Mouse (Mus musculus) MEL (cell line): ENCODE data around the gene Frg2f1. TPM values are rescaled to one million over a fixed set of nuclear protein-coding genes. Genes with fewer than 3 reads are reported as not detected.

ENCODE experiments used
- DNase-seq: peaks from one replicate; pipeline ENCODE4 v3.0.0; 2011; ENCODE audit warnings: low read depth, low spot score
- H3K27ac ChIP-seq: 2 replicates; pipeline ENCODE4 v1.5.1; 2012; ENCODE audit warnings: low read depth, mild to moderate bottlenecking, control low read depth, low read length, moderate library complexity; ENCODE audit not compliant: control insufficient read depth
- H3K27me3 ChIP-seq, 2 experiments: fragments of 150-350 bp in 1 of 2; sonication (generic) in 1 of 2; 2 replicates each; pipeline ENCODE4 v1.6.1; 2012; ENCODE audit warnings: low read length in 2 of 2, mild to moderate bottlenecking in 2 of 2, improper control_type of control experiment in 1 of 2, moderate library complexity in 1 of 2; ENCODE audit not compliant: insufficient read depth in 2 of 2, control insufficient read depth in 1 of 2
- H3K36me3 ChIP-seq, 2 experiments: 2 replicates each; pipeline ENCODE4 v1.6.1; 2012 to 2014; ENCODE audit warnings: low read length in 2 of 2, improper control_type of control experiment in 1 of 2, inconsistent platforms in 1 of 2, mild to moderate bottlenecking in 1 of 2; ENCODE audit not compliant: insufficient read depth in 2 of 2, control insufficient read depth in 1 of 2
- H3K4me1 ChIP-seq, 2 experiments: fragments of 150-350 bp in 1 of 2; sonication (generic) in 1 of 2; 2 replicates each; pipeline ENCODE4 v1.6.1; 2012; ENCODE audit warnings: low read length in 2 of 2, improper control_type of control experiment in 1 of 2, mild to moderate bottlenecking in 1 of 2; ENCODE audit not compliant: insufficient read depth in 2 of 2, control insufficient read depth in 1 of 2
- H3K4me3 ChIP-seq, 2 experiments: fragments of 150-350 bp in 1 of 2; sonication (generic) in 1 of 2; 2 replicates each; pipeline ENCODE4 v1.5.1; 2012; ENCODE audit warnings: low read depth in 2 of 2, low read length in 2 of 2, mild to moderate bottlenecking in 2 of 2, moderate library complexity in 2 of 2, control low read depth in 1 of 2, improper control_type of control experiment in 1 of 2; ENCODE audit not compliant: control insufficient read depth in 1 of 2, insufficient read depth in 1 of 2
- H3K79me2 ChIP-seq: 2 replicates; pipeline ENCODE4 v1.6.1; 2012; ENCODE audit warnings: mild to moderate bottlenecking, low read length, moderate library complexity; ENCODE audit not compliant: control insufficient read depth, poor library complexity, insufficient read depth
- H3K9ac ChIP-seq: 2 replicates; pipeline ENCODE4 v1.6.1; 2012; ENCODE audit warnings: low read depth, mild to moderate bottlenecking, control low read depth, low read length, moderate library complexity; ENCODE audit not compliant: control insufficient read depth, poor library complexity, severe bottlenecking
- H3K9me3 ChIP-seq: fragments of 150-350 bp; sonication (generic); replicated peaks from 2 replicates; pipeline ENCODE4 v1.6.1; 2012; ENCODE audit warnings: mild to moderate bottlenecking, low read length, improper control_type of control experiment, moderate library complexity; ENCODE audit not compliant: insufficient read depth
- CHD1 ChIP-seq: IDR thresholded peaks from 2 replicates; pipeline ENCODE4 v1.6.1; 2012; ENCODE audit warnings: low read depth, mild to moderate bottlenecking, inconsistent platforms, low read length, improper control_type of control experiment
- E2F4 ChIP-seq: IDR thresholded peaks from 2 replicates; pipeline ENCODE4 v1.6.1; 2011; ENCODE audit warnings: low read depth, low read length, improper control_type of control experiment, borderline replicate concordance
- ETS1 ChIP-seq: IDR thresholded peaks from 2 replicates; pipeline ENCODE4 v1.6.1; 2012; ENCODE audit warnings: low read depth, mild to moderate bottlenecking, inconsistent platforms, low read length, improper control_type of control experiment, moderate library complexity
- GABPA ChIP-seq: IDR thresholded peaks from 2 replicates; pipeline ENCODE4 v1.6.1; 2012; ENCODE audit warnings: low read depth, mild to moderate bottlenecking, inconsistent platforms, low read length, improper control_type of control experiment, moderate library complexity
- KAT2A ChIP-seq: conservative IDR thresholded peaks from 2 replicates; pipeline ENCODE4 v1.6.1; 2012; ENCODE audit warnings: low read depth, low read length, improper control_type of control experiment, inconsistent platforms
- MAFK ChIP-seq: IDR thresholded peaks from 2 replicates; pipeline ENCODE4 v1.6.1; 2011; ENCODE audit warnings: low read depth, mild to moderate bottlenecking, low read length, improper control_type of control experiment, borderline replicate concordance
- MAX ChIP-seq: IDR thresholded peaks from 2 replicates; pipeline ENCODE4 v1.6.1; 2011; ENCODE audit warnings: low read length, improper control_type of control experiment
- MXI1 ChIP-seq: IDR thresholded peaks from 2 replicates; pipeline ENCODE4 v1.6.1; 2011; ENCODE audit warnings: mild to moderate bottlenecking, low read depth, low read length, improper control_type of control experiment
- NRF1 ChIP-seq: IDR thresholded peaks from 2 replicates; pipeline ENCODE4 v1.6.1; 2014; ENCODE audit warnings: low read depth, mild to moderate bottlenecking, inconsistent platforms, low read length, improper control_type of control experiment, moderate library complexity; ENCODE audit not compliant: poor library complexity, insufficient read depth, severe bottlenecking
- POLR2AphosphoS2 ChIP-seq: IDR thresholded peaks from 2 replicates; pipeline ENCODE4 v1.6.1; 2011; ENCODE audit warnings: low read length, improper control_type of control experiment
- POLR2AphosphoS5 ChIP-seq: IDR thresholded peaks from 2 replicates; pipeline ENCODE4 v1.6.1; 2012; ENCODE audit warnings: low read depth, borderline replicate concordance, mild to moderate bottlenecking, inconsistent platforms, low read length, moderate library complexity, mixed read lengths
- SIN3A ChIP-seq: IDR thresholded peaks from 2 replicates; pipeline ENCODE4 v1.6.1; 2012; ENCODE audit warnings: low read length, improper control_type of control experiment, inconsistent platforms
- SMC3 ChIP-seq: IDR thresholded peaks from 2 replicates; pipeline ENCODE4 v1.6.1; 2011; ENCODE audit warnings: low read depth, low read length, improper control_type of control experiment
- USF2 ChIP-seq, 2 experiments: IDR thresholded peaks; 2 replicates each; pipeline ENCODE4 v1.6.1; 2011 to 2012; ENCODE audit warnings: improper control_type of control experiment in 2 of 2, low read length in 2 of 2, borderline replicate concordance in 1 of 2, inconsistent platforms in 1 of 2, low read depth in 1 of 2, mild to moderate bottlenecking in 1 of 2; ENCODE audit not compliant: insufficient read depth in 1 of 2
- ZNF384 ChIP-seq: IDR thresholded peaks from 2 replicates; pipeline ENCODE4 v1.6.1; 2012; ENCODE audit warnings: low read depth, mild to moderate bottlenecking, inconsistent platforms, low read length, improper control_type of control experiment
- polyA plus RNA-seq, 2 experiments: library from polyadenylated mRNA; stranded (reverse) in 1 of 2; unstranded in 1 of 2; fragments of >175 nt in 1 of 2; fragments of >200 nt in 1 of 2; gene quantifications; 2 replicates each; pipeline versions ENCODE4 v1.2.1 to v1.2.4; 2012; ENCODE audit warnings: low replicate concordance in 2 of 2, low read depth in 1 of 2; ENCODE audit not compliant: insufficient read length in 2 of 2, insufficient read depth in 1 of 2, missing spikeins in 1 of 2
- total RNA-seq: library from RNA; depleted of rRNA; stranded (reverse); fragments of 300-350 nt; gene quantifications from 2 replicates; pipeline ENCODE4 v1.2.3, GENCODE M21; 2012

Gene Frg2f1
- total and polyA plus RNA-seq, 3 experiments = 1.5 to 2.0 TPM; not detected in 1

DNA sequence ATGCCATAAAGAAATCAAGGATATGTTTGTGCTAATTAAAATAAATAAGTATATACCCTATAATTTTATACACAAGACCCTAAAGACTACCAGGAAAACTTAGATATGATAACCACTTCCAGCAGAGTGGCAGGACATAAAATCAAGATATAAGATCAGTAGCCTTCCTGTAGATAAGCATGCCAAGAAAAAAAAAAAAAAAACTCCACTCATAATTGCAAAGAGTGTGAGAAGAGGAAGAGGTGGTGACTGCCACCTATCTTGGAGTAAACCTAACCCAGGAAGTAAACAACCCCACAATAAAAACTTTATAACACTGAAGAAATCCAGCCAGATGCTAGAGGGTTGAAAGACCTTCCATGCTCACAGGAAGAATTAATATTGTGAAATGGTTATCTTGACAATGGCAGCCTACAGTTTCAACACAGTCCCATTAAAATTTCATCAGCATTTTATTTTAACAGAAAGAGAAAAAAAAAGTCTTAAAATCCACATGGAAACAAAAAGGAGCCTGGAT is 12.9 kb downstream of the Frg2f1 start (continued):
- TF ChIP-seq GABPA (no peak), POLR2AphosphoS5 (no peak), SMC3 (no peak), MAFK (no peak)

DNA sequence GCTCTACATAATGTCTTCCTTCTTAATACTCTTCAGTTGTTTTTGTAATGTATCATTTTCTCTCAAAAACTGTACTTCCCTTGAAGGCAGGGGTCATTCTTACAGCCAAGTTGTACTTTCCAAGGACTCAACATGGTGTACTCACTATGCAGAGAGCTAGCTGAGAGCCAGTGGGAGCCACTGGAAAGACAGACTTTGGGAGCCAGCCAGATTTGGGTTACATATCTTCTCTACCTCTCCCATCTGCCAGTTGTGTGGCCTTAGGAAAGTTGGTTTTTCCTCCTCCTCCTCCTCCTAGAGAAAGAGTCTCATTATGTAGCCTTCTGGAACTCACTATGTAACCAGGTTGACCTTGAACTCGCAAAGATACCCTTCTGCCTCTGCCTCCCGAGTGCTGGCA is 14.9 kb downstream of the Frg2f1 start:
- Histone ChIP-seq H3K27me3 (peaks cover 0 to 2% of the 10 kb centered on the region in 2 experiments; a peak in 1 of 4 replicates), H3K36me3 (peaks cover 0 to 6% of the 10 kb centered on the region in 2 experiments; a peak in 2 of 4 replicates), H3K9me3 (no peaks in the 10 kb centered on the region), H3K79me2 (no peaks in the 10 kb centered on the region), H3K9ac (no peak overlapping the region), H3K4me1 (peaks cover 0 to 3% of the 10 kb centered on the region in 2 experiments; a peak in 1 of 4 replicates), H3K27ac (no peak overlapping the region), H3K4me3 (no peak overlapping the region)
- no peak for DNase-seq
- no peak for TF ChIP-seq MXI1
- no peak for TF ChIP-seq NRF1
- no peak for TF ChIP-seq SIN3A
- TF ChIP-seq POLR2AphosphoS2 = no peak
- TF ChIP-seq E2F4 = no peak

DNA sequence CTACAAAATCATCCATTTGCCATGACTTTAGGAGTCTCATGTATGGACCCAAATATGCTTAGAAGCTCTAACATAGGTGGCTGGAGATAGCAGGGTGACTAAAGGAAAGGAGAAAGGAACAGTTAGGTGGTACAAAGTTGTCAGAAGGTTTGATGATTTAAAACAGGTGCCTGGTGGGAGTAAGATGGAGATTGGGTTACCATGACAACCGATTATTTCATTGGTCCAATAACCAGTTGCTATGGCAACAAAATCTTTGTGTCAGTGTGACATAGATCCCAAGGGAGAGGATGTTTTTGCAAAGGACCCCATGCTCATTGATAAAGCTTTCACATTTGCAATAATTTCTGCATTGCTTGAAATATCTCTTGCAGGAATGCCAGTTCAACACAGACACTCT is 15.3 kb downstream of the Frg2f1 start:
- TF ChIP-seq ZNF384 = no peak
- no peak for TF ChIP-seq MAFK
- TF ChIP-seq CHD1 = no peak
- no peak for TF ChIP-seq E2F4
- TF ChIP-seq USF2 (IDR thresholded peaks at IDR 0.05; ENCODE audit: borderline replicate concordance in 1 of 2, insufficient read depth in 1 of 2, low read depth in 1 of 2, low read length in 2 of 2) = no peak
- no peak for TF ChIP-seq MAX
- no peak for TF ChIP-seq KAT2A
- no peak for TF ChIP-seq MXI1
- no peak for TF ChIP-seq ETS1
- Histone ChIP-seq H3K27ac (no peak overlapping the region), H3K4me3 (no peak overlapping the region), H3K4me1 (peaks cover 0 to 3% of the 10 kb centered on the region in 2 experiments; a peak in 1 of 4 replicates), H3K9ac (no peak overlapping the region), H3K36me3 (peaks cover 0 to 6% of the 10 kb centered on the region in 2 experiments; a peak in 2 of 4 replicates), H3K9me3 (no peaks in the 10 kb centered on the region), H3K79me2 (no peaks in the 10 kb centered on the region), H3K27me3 (peaks cover 0 to 2% of the 10 kb centered on the region in 2 experiments; a peak in 1 of 4 replicates)
- no peak for DNase-seq
